Mouse (Mus musculus): ENCODE results near the gene Ccdc97. TPM values are rescaled to one million over a fixed set of nuclear protein-coding genes. Genes with fewer than 3 reads are reported as not detected.

The Ccdc97 gene
- polyA plus RNA-seq, 1 experiment: 33.2 TPM

GRCm38 (mm10) chr7:25680514-25681258, 38.2 kb downstream of the Ccdc97 start, which contains the start of gene B9d2:
Gene B9d2 (plus strand): TSS chr7:25680780.
- no peaks in the 10 kb centered on the region for H3K27me3 ChIP-seq (ENCODE audit: control insufficient read depth, insufficient read depth, insufficient read length)
- no peaks in the 10 kb centered on the region for H3K79me3 ChIP-seq (ENCODE audit: low read depth)
- no peaks in the 10 kb centered on the region for H3K79me2 ChIP-seq (ENCODE audit: control insufficient read depth, insufficient read depth)
- TF ChIP-seq MYOG (IDR thresholded peaks at IDR 0.05; ENCODE audit: control insufficient read depth, extremely low read depth, insufficient read length) (no peak), CTCF (IDR thresholded peaks at IDR 0.05; ENCODE audit: control insufficient read depth, insufficient read depth, insufficient read length) (no peak), FOSL1 (IDR thresholded peaks at IDR 0.05; ENCODE audit: insufficient read depth, low read length, poor library complexity, severe bottlenecking) (no peak), USF1 (IDR thresholded peaks at IDR 0.05; ENCODE audit: low read depth) (no peak), CEBPB (IDR thresholded peaks at IDR 0.05; ENCODE audit: low read depth) (no peak), MYOD1 (IDR thresholded peaks at IDR 0.05; ENCODE audit: control insufficient read depth, insufficient read length, low read depth) (no peak), MAX (IDR thresholded peaks at IDR 0.05) (no peak)
- peak within 1 kb of the TSS; percentile 36 for H3K4me3 ChIP-seq (ENCODE audit: insufficient read depth, poor library complexity, severe bottlenecking)
- peak within 1 kb of the TSS; percentile 71 for H3ac ChIP-seq (ENCODE audit: control insufficient read depth, insufficient read length, low read depth)
- H3K36me3 ChIP-seq (ENCODE audit: control insufficient read depth, insufficient read depth): no peaks in the 10 kb centered on the region

DNA sequence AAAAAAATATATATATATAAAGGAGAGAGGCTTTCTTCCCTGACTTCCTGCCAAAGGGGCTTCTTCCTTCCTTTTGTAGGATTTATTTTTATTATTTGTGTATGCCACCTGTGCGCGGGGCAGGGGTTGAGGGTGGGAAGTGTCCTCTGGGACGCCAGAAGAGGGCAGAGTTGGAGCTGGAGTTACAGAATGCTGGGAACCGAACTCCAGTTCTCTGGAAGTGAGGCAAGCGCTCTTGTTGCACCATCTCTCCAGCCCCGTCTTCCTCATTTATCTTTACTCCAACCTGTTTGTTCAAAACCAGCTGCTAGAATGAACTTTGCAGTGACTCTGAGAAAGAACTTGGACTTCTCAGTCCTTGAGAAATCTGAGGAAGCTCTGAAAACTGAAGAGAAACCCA, 38.9 kb downstream of the Ccdc97 start:
- H3K79me3 ChIP-seq (ENCODE audit: low read depth): no peaks in the 10 kb centered on the region
- H3K4me3 ChIP-seq (ENCODE audit: insufficient read depth, poor library complexity, severe bottlenecking): peak overlapping the region; percentile 36
- TF ChIP-seq CTCF (IDR thresholded peaks at IDR 0.05; ENCODE audit: control insufficient read depth, insufficient read depth, insufficient read length): no peak
- no peak for TF ChIP-seq MYOG (IDR thresholded peaks at IDR 0.05; ENCODE audit: control insufficient read depth, extremely low read depth, insufficient read length)
- TF ChIP-seq FOSL1 (IDR thresholded peaks at IDR 0.05; ENCODE audit: insufficient read depth, low read length, poor library complexity, severe bottlenecking): no peak
- no peak overlapping the region for H3ac ChIP-seq (ENCODE audit: control insufficient read depth, insufficient read length, low read depth)
- no peaks in the 10 kb centered on the region for H3K36me3 ChIP-seq (ENCODE audit: control insufficient read depth, insufficient read depth)
- H3K27me3 ChIP-seq (ENCODE audit: control insufficient read depth, insufficient read depth, insufficient read length): no peaks in the 10 kb centered on the region
- no peaks in the 10 kb centered on the region for H3K79me2 ChIP-seq (ENCODE audit: control insufficient read depth, insufficient read depth)

- Histone ChIP-seq H3K4me3 (ENCODE audit: insufficient read depth, poor library complexity, severe bottlenecking) (no peak overlapping the region), H3K36me3 (ENCODE audit: control insufficient read depth, insufficient read depth) (no peaks in the 10 kb centered on the region), H3K79me3 (ENCODE audit: low read depth) (no peaks in the 10 kb centered on the region), H3ac (ENCODE audit: control insufficient read depth, insufficient read length, low read depth) (no peak overlapping the region), H3K79me2 (ENCODE audit: control insufficient read depth, insufficient read depth) (no peaks in the 10 kb centered on the region), H3K27me3 (ENCODE audit: control insufficient read depth, insufficient read depth, insufficient read length) (peaks cover 8% of the 10 kb centered on the region)
- TF ChIP-seq MAX (IDR thresholded peaks at IDR 0.05): no peak
- no peak for TF ChIP-seq CTCF (IDR thresholded peaks at IDR 0.05; ENCODE audit: control insufficient read depth, insufficient read depth, insufficient read length)
- TF ChIP-seq MYOG (IDR thresholded peaks at IDR 0.05; ENCODE audit: control insufficient read depth, extremely low read depth, insufficient read length): no peak
- no peak for TF ChIP-seq FOSL1 (IDR thresholded peaks at IDR 0.05; ENCODE audit: insufficient read depth, low read length, poor library complexity, severe bottlenecking)
Observed at GRCm38 (mm10) chr7:25677013-25677412, 41.9 kb downstream of the Ccdc97 start.

DNA sequence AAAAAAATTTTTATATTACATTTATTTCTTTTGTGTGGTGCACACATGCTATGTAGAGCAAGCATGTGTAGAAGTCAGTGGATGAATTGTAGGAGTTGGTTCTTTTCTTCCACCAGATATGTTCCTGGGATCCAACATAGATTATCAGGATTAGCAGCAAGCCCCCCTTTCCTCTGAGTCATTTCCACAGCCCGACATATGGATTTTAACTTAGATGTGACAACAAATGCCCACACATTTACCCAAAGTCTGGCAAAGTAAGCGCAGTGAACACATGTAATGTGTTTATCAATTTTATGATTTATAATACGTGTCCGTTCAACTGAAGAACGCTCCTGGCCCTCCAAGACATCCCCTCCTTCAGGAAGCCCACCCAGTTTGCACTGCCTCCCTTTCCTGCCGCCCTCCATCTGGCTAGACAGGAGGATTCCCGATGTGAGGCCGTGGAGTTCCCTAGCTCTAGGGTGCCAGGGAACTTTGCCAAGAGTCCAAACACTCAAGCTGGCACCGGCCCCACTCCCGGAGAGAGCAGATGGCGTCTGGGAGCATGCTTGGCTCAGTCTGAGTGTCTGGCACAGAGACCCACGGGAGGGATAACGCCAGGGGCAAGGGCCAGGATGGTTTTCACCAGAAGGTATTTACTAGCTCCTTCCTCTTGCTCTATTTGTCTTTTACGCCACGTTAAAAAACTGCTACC, 42.7 kb downstream of the Ccdc97 start:
- no peaks in the 10 kb centered on the region for H3K36me3 ChIP-seq (ENCODE audit: control insufficient read depth, insufficient read depth)
- no peak for TF ChIP-seq MYOD1 (IDR thresholded peaks at IDR 0.05; ENCODE audit: control insufficient read depth, insufficient read length, low read depth)
- TF ChIP-seq MAX (IDR thresholded peaks at IDR 0.05): no peak
- no peak for TF ChIP-seq MYOG (IDR thresholded peaks at IDR 0.05; ENCODE audit: control insufficient read depth, extremely low read depth, insufficient read length)
- TF ChIP-seq CTCF (IDR thresholded peaks at IDR 0.05; ENCODE audit: control insufficient read depth, insufficient read depth, insufficient read length): no peak
- no peak for TF ChIP-seq CEBPB (IDR thresholded peaks at IDR 0.05; ENCODE audit: low read depth)
- TF ChIP-seq FOSL1 (IDR thresholded peaks at IDR 0.05; ENCODE audit: insufficient read depth, low read length, poor library complexity, severe bottlenecking): no peak
- TF ChIP-seq USF1 (IDR thresholded peaks at IDR 0.05; ENCODE audit: low read depth): no peak

DNA sequence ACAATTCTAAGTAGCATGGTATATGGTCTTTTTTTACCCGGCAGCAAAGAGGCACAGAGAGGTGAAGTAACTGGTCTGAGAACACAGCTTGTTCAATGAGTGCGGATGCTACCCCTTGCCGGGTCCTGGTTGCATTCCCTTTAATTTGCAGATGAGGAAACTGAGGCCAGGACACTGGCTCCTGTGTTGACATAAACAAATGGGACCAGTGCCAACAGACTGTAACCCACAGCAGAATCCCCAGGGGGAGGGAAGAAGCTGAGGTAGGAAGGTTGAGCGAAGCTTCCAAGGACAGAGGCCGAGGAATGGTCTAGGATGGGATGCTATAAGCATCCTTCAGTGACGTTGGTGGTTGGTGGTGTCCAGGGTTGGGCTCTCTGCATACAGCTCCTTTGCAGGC, 43.5 kb downstream of the Ccdc97 start:
- H3K79me3 ChIP-seq (ENCODE audit: low read depth): no peaks in the 10 kb centered on the region
- H3K27me3 ChIP-seq (ENCODE audit: control insufficient read depth, insufficient read depth, insufficient read length): peaks cover 8% of the 10 kb centered on the region
- H3K4me3 ChIP-seq (ENCODE audit: insufficient read depth, poor library complexity, severe bottlenecking): no peak overlapping the region
- no peak overlapping the region for H3ac ChIP-seq (ENCODE audit: control insufficient read depth, insufficient read length, low read depth)
- no peaks in the 10 kb centered on the region for H3K36me3 ChIP-seq (ENCODE audit: control insufficient read depth, insufficient read depth)
- TF ChIP-seq CTCF (IDR thresholded peaks at IDR 0.05; ENCODE audit: control insufficient read depth, insufficient read depth, insufficient read length): no peak
- no peak for TF ChIP-seq FOSL1 (IDR thresholded peaks at IDR 0.05; ENCODE audit: insufficient read depth, low read length, poor library complexity, severe bottlenecking)
- TF ChIP-seq MYOG (IDR thresholded peaks at IDR 0.05; ENCODE audit: control insufficient read depth, extremely low read depth, insufficient read length): no peak
- TF ChIP-seq MAX (IDR thresholded peaks at IDR 0.05): no peak
- no peak for TF ChIP-seq MYOD1 (IDR thresholded peaks at IDR 0.05; ENCODE audit: control insufficient read depth, insufficient read length, low read depth)
- TF ChIP-seq USF1 (IDR thresholded peaks at IDR 0.05; ENCODE audit: low read depth): no peak
- TF ChIP-seq CEBPB (IDR thresholded peaks at IDR 0.05; ENCODE audit: low read depth): no peak
- H3K79me2 ChIP-seq (ENCODE audit: control insufficient read depth, insufficient read depth): no peaks in the 10 kb centered on the region

More for the DNA sequence above, 42.7 kb downstream of the Ccdc97 start:
- Histone ChIP-seq H3K79me2 (ENCODE audit: control insufficient read depth, insufficient read depth) (no peaks in the 10 kb centered on the region), H3ac (ENCODE audit: control insufficient read depth, insufficient read length, low read depth) (no peak overlapping the region), H3K4me3 (ENCODE audit: insufficient read depth, poor library complexity, severe bottlenecking) (no peak overlapping the region), H3K79me3 (ENCODE audit: low read depth) (no peaks in the 10 kb centered on the region), H3K27me3 (ENCODE audit: control insufficient read depth, insufficient read depth, insufficient read length) (peaks cover 8% of the 10 kb centered on the region)

All from C2C12 (cell line).